Mouse (Mus musculus) hindbrain, embryonic 13.5 days (tissue): ENCODE measurements at regions not wholly inside any gene's neighbourhood (a gene's known extent, or its start where the extent isn't known, plus 50 kb on each side); places are given as distances from the start of the nearest gene placed in this dataset.

ENCODE experiments used
- ATAC-seq: fragments of 200-750 bp; cut with Nextera tagmentation; 2 replicates; pipeline ENCODE4 v1.8.0; 2017; ENCODE audit warnings: moderate TSS enrichment; ENCODE audit not compliant: low FRiP score
- H3K27ac ChIP-seq: fragments of 300-500 bp; sonication (generic); 2 replicates; pipeline ENCODE4 v1.5.1; 2015; ENCODE audit warnings: inconsistent platforms, mild to moderate bottlenecking, moderate library complexity
- H3K27me3 ChIP-seq: fragments of 300-500 bp; sonication (generic); 2 replicates; pipeline ENCODE4 v1.6.1; 2015; ENCODE audit warnings: mild to moderate bottlenecking, inconsistent platforms
- H3K36me3 ChIP-seq: fragments of 300-500 bp; sonication (generic); 2 replicates; pipeline ENCODE4 v1.6.1; 2015; ENCODE audit warnings: mild to moderate bottlenecking, inconsistent platforms
- H3K4me1 ChIP-seq: fragments of 300-500 bp; sonication (generic); replicated peaks from 2 replicates; pipeline ENCODE4 v1.6.1; 2015; ENCODE audit warnings: inconsistent platforms
- H3K4me2 ChIP-seq: fragments of 300-500 bp; sonication (generic); 2 replicates; pipeline ENCODE4 v1.6.1; 2015; ENCODE audit warnings: inconsistent platforms, mild to moderate bottlenecking, moderate library complexity
- H3K4me3 ChIP-seq: fragments of 300-500 bp; sonication (generic); 2 replicates; pipeline ENCODE4 v1.5.1; 2015; ENCODE audit warnings: mild to moderate bottlenecking, inconsistent platforms
- H3K9ac ChIP-seq: fragments of 300-500 bp; sonication (generic); 2 replicates; pipeline ENCODE4 v1.6.1; 2015; ENCODE audit warnings: mild to moderate bottlenecking, inconsistent platforms
- H3K9me3 ChIP-seq: fragments of 300-500 bp; sonication (generic); 2 replicates; pipeline ENCODE4 v1.6.1; 2016; ENCODE audit warnings: inconsistent platforms
- WGBS: fragments of 180-500 bp; shearing (Covaris S2); methylation state at CpG from one replicate; pipeline ENCODE4 v1.1.7; 2015; 5-methylcytosine and 5-hydroxymethylcytosine counted together

DNA sequence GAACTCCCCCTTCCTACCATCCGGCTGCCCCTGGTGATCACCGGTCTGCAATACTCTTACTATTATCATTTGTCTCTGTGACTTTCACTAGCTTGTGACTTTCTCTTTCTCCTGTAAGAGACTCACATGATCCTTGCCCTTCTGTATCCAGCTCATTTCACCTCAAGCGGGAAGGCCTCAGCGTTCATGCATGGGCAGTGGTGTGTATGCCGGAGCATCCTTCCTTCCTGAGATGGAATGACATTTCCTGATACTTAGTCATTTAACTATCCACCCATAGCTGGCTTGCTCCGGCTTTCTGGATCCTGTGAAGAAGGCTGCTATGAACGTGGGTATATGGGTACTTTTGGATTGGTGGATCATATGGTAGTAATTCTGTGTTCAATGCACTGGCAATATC lies 194.1 kb downstream of the Fgf9 start:
- WGBS, result 71% methylated on average over 7 of the region's 7 CpGs

DNA sequence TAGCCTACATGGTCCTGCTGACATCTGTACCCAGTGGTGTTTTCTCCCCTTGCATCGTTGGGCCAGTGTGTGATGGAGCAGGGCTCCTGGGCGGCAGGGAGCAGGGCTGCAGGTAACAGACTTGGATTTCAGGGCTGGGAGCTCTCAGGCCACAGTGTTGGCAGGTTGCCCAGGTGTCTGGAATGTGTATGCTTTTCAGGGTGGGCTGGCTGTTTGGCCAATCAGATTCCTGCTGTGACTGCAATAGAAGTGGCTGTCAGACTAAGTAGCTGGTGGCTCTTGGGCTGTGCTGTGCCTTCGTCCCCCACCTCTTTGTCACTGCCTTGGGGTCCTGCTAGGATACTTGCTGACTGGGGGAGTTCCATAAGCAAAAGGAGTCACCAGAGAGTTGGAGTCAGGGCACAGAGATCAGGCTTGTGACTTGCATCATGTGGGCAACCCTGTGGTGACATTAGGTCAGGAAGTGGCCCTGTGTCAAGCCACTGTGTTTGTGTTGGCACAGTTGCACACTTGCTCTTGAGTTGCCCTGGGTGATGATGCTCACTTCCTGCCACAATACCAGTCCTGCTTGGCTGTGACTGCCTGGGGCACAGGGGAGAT lies 183.1 kb downstream of the Fgf9 start:
- no peak for ATAC-seq
- WGBS, result 60% methylated on average over 3 of the region's 3 CpGs

More for the DNA sequence above, 194.1 kb downstream of the Fgf9 start:
- no peaks in the 10 kb centered on the region for H3K4me1 ChIP-seq
- H3K9me3 ChIP-seq, result no peaks in the 10 kb centered on the region
- no peak overlapping the region for H3K9ac ChIP-seq
- ATAC-seq, result no peak
- H3K27me3 ChIP-seq, result no peaks in the 10 kb centered on the region
- no peak overlapping the region for H3K27ac ChIP-seq
- H3K4me3 ChIP-seq, result no peak overlapping the region
- H3K36me3 ChIP-seq, result no peaks in the 10 kb centered on the region
- no peak overlapping the region for H3K4me2 ChIP-seq

DNA sequence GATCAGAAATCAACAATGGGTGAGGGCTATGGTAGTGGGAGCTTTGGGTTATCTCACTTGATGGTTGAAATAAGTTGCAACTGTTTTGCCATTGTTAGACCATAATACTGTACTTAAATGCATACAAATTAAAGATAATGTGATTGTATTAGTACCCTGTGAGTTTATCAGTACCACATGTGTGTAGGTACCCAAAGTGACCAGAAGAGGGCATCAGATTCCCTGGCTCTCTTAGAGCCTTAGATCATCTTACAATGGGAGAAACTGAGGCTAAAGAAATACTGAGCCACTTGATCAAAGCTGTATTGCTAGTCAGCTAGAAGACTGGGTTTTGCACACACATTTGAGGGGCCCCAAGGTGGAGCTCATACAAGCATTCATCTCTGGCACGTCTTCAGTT lies 155.5 kb downstream of the Fgf9 start:
- H3K36me3 ChIP-seq, result no peaks in the 10 kb centered on the region
- H3K27ac ChIP-seq, result no peak overlapping the region
- H3K9ac ChIP-seq, result no peak overlapping the region
- no peaks in the 10 kb centered on the region for H3K27me3 ChIP-seq
- no peaks in the 10 kb centered on the region for H3K9me3 ChIP-seq
- WGBS, result 96% methylated on average over 1 of the region's 1 CpGs
- H3K4me3 ChIP-seq, result no peak overlapping the region
- ATAC-seq, result no peak
- H3K4me1 ChIP-seq, result no peaks in the 10 kb centered on the region
- no peak overlapping the region for H3K4me2 ChIP-seq

More for the DNA sequence above, 183.1 kb downstream of the Fgf9 start:
- H3K27ac ChIP-seq, result no peak overlapping the region
- H3K9ac ChIP-seq, result no peak overlapping the region
- H3K27me3 ChIP-seq, result no peaks in the 10 kb centered on the region
- no peak overlapping the region for H3K4me2 ChIP-seq
- H3K36me3 ChIP-seq, result no peaks in the 10 kb centered on the region
- no peaks in the 10 kb centered on the region for H3K9me3 ChIP-seq
- no peak overlapping the region for H3K4me3 ChIP-seq
- H3K4me1 ChIP-seq, result no peaks in the 10 kb centered on the region

GRCm38 (mm10) chr14:58224419-58224818 lies 154.1 kb downstream of the Fgf9 start:
- H3K36me3 ChIP-seq, result no peaks in the 10 kb centered on the region
- H3K4me1 ChIP-seq, result no peaks in the 10 kb centered on the region
- no peak overlapping the region for H3K9ac ChIP-seq
- WGBS, result 78% methylated on average over 3 of the region's 3 CpGs
- ATAC-seq, result no peak
- no peaks in the 10 kb centered on the region for H3K27me3 ChIP-seq
- H3K4me2 ChIP-seq, result no peak overlapping the region
- no peaks in the 10 kb centered on the region for H3K9me3 ChIP-seq
- no peak overlapping the region for H3K27ac ChIP-seq
- no peak overlapping the region for H3K4me3 ChIP-seq

DNA sequence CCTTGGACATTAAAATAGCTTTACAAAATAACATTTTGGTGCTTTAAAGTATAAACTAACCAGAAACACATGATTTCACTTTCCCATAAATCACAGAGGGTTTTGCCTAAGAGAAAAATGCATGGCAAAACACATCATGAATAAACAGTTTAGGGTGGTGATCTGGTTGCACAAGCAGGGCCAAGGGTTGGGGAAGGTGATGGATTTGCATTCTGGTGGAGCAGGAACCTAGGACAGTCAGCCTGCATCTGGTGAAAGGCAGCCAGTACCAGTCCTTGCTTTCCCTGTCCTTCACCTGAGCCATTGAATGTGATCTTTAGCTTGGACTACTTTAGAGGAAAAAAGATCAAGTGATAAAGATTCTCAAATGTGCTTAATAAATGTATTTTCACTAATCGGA lies 138.1 kb downstream of the Fgf9 start:
- Histone ChIP-seq H3K27ac (no peak overlapping the region), H3K9ac (no peak overlapping the region), H3K4me1 (no peaks in the 10 kb centered on the region), H3K9me3 (no peaks in the 10 kb centered on the region), H3K4me3 (no peak overlapping the region), H3K36me3 (no peaks in the 10 kb centered on the region), H3K27me3 (0 out of 2 replicates have a peak, but pooled peaks cover 7% of the 10 kb centered on the region), H3K4me2 (no peak overlapping the region)
- ATAC-seq, result no peak
- WGBS, result 97% methylated on average over 1 of the region's 1 CpGs

GRCm38 (mm10) chr14:58202607-58203295 lies 132.4 kb downstream of the Fgf9 start:
- Histone ChIP-seq H3K4me2 (no peak overlapping the region), H3K4me3 (no peak overlapping the region), H3K9ac (no peak overlapping the region), H3K36me3 (no peaks in the 10 kb centered on the region), H3K27me3 (0 out of 2 replicates have a peak, but pooled peaks cover 7% of the 10 kb centered on the region), H3K9me3 (no peaks in the 10 kb centered on the region), H3K4me1 (no peaks in the 10 kb centered on the region), H3K27ac (no peak overlapping the region)
- no peak for ATAC-seq
- WGBS, result 37% methylated on average over 6 of the region's 6 CpGs

DNA sequence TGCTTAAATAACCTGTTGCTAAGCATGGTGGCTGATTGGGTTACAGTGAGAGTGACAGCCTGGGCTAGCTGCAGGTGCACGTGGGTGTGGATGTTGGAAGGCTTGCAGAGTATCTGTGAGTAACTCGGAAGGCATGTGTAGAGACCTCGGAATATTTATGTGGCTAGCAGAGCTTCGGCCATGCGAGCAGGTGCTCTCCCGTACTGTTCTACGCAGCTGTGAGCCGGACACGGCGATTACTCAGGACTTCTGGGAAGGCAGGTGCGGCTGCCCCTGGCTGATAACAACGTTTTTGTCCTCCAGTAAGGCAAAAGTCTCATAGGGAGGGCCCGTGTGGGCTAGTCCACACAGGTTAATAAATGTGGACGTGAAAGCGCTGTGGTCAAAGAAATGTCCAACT lies 119.6 kb downstream of the Fgf9 start:
- no peaks in the 10 kb centered on the region for H3K27me3 ChIP-seq
- no peaks in the 10 kb centered on the region for H3K4me1 ChIP-seq
- no peak overlapping the region for H3K9ac ChIP-seq
- no peak overlapping the region for H3K27ac ChIP-seq
- no peak overlapping the region for H3K4me3 ChIP-seq
- no peaks in the 10 kb centered on the region for H3K36me3 ChIP-seq
- no peak overlapping the region for H3K4me2 ChIP-seq
- no peaks in the 10 kb centered on the region for H3K9me3 ChIP-seq
- 87% methylated on average over 15 of the region's 15 CpGs for WGBS
- no peak for ATAC-seq

GRCm38 (mm10) chr14:58182869-58183268 lies 112.5 kb downstream of the Fgf9 start:
- ATAC-seq, result no peak
- Histone ChIP-seq H3K27me3 (no peaks in the 10 kb centered on the region), H3K4me3 (no peak overlapping the region), H3K9me3 (0 out of 2 replicates have a peak, but pooled peaks cover 9% of the 10 kb centered on the region), H3K27ac (no peak overlapping the region), H3K36me3 (no peaks in the 10 kb centered on the region), H3K9ac (no peak overlapping the region), H3K4me1 (no peaks in the 10 kb centered on the region), H3K4me2 (no peak overlapping the region)
- 65% methylated on average over 5 of the region's 5 CpGs for WGBS

- no peak overlapping the region for H3K27ac ChIP-seq
- no peaks in the 10 kb centered on the region for H3K27me3 ChIP-seq
- H3K4me2 ChIP-seq, result no peak overlapping the region
- H3K4me1 ChIP-seq, result no peaks in the 10 kb centered on the region
- no peak overlapping the region for H3K9ac ChIP-seq
- H3K36me3 ChIP-seq, result no peaks in the 10 kb centered on the region
- ATAC-seq, result no peak
- H3K9me3 ChIP-seq, result 0 out of 2 replicates have a peak, but pooled peaks cover 9% of the 10 kb centered on the region
- no peak overlapping the region for H3K4me3 ChIP-seq
Measured at GRCm38 (mm10) chr14:58180724-58181123, 110.4 kb downstream of the Fgf9 start.

GRCm38 (mm10) chr14:58175651-58176363 lies 105.5 kb downstream of the Fgf9 start:
- Histone ChIP-seq H3K4me3 (no peak overlapping the region), H3K36me3 (no peaks in the 10 kb centered on the region), H3K27me3 (no peaks in the 10 kb centered on the region), H3K27ac (no peak overlapping the region), H3K9me3 (0 out of 2 replicates have a peak, but pooled peaks cover 9% of the 10 kb centered on the region), H3K4me2 (no peak overlapping the region), H3K4me1 (no peaks in the 10 kb centered on the region), H3K9ac (no peak overlapping the region)
- ATAC-seq, result no peak
- WGBS, result 87% methylated on average over 5 of the region's 5 CpGs

GRCm38 (mm10) chr14:58174512-58174911 lies 104.2 kb downstream of the Fgf9 start:
- Histone ChIP-seq H3K27me3 (no peaks in the 10 kb centered on the region), H3K4me2 (no peak overlapping the region), H3K4me1 (no peaks in the 10 kb centered on the region), H3K4me3 (no peak overlapping the region), H3K9me3 (0 out of 2 replicates have a peak, but pooled peaks cover 9% of the 10 kb centered on the region), H3K36me3 (no peaks in the 10 kb centered on the region), H3K9ac (no peak overlapping the region), H3K27ac (no peak overlapping the region)
- 77% methylated on average over 6 of the region's 6 CpGs for WGBS
- ATAC-seq, result no peak

DNA sequence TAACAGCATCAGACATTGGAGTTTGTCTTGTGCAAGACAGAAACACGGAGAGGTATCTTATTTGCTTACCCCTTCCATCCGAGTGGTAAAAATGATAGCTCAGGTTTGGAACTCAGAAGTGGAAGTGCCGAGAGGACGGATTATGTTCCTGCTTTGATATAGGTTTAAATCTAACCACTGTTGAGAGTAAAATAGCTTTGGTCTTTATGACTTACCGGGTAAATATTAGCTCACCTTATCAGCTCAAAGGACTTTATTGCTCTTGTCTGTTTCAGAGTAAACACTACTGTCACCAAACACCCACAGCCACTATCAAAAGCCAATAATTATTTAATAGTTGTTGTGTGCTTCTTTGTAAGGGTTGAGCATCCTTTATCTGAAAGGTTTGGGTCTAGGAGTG lies 98.6 kb downstream of the Fgf9 start:
- Histone ChIP-seq H3K4me3 (no peak overlapping the region), H3K36me3 (no peaks in the 10 kb centered on the region), H3K9ac (no peak overlapping the region), H3K27me3 (no peaks in the 10 kb centered on the region), H3K27ac (no peak overlapping the region), H3K9me3 (no peaks in the 10 kb centered on the region), H3K4me2 (no peak overlapping the region), H3K4me1 (no peaks in the 10 kb centered on the region)
- no peak for ATAC-seq
- 93% methylated on average over 5 of the region's 5 CpGs for WGBS
